Mouse (Mus musculus) forebrain, embryonic 14.5 days (tissue): ENCODE data around the gene Tlx2. TPM values are rescaled to one million over a fixed set of nuclear protein-coding genes. Genes with fewer than 3 reads are reported as not detected.

Source experiments
- ATAC-seq: fragments of 200-750 bp; cut with Nextera tagmentation; 2 replicates; pipeline ENCODE4 v1.8.0; 2017; ENCODE audit warnings: mild to moderate bottlenecking, moderate library complexity
- DNase-seq: peaks from one replicate; pipeline ENCODE4 v3.0.0-alpha.2; 2015; ENCODE audit warnings: low spot score
- H3K27ac ChIP-seq: fragments of 300-500 bp; sonication (generic); 2 replicates; pipeline ENCODE4 v1.5.1; 2014; ENCODE audit warnings: low read depth, mild to moderate bottlenecking, control low read depth, low read length, moderate library complexity
- H3K27me3 ChIP-seq: fragments of 300-500 bp; sonication (generic); replicated peaks from 2 replicates; pipeline ENCODE4 v1.6.1; 2014; ENCODE audit warnings: low read length, control low read depth, mixed read lengths; ENCODE audit not compliant: control insufficient read depth, insufficient read depth
- H3K36me3 ChIP-seq: fragments of 300-500 bp; sonication (generic); 2 replicates; pipeline ENCODE4 v1.6.1; 2014; ENCODE audit warnings: low read length, control low read depth; ENCODE audit not compliant: control insufficient read depth, insufficient read depth
- H3K4me1 ChIP-seq: fragments of 300-500 bp; sonication (generic); 2 replicates; pipeline ENCODE4 v1.6.1; 2014; ENCODE audit warnings: antibody characterized with exemption, low read length, control low read depth; ENCODE audit not compliant: control insufficient read depth, insufficient read depth
- H3K4me2 ChIP-seq: fragments of 300-500 bp; sonication (generic); 2 replicates; pipeline ENCODE4 v1.6.1; 2014; ENCODE audit warnings: mild to moderate bottlenecking, control low read depth, low read length
- H3K4me3 ChIP-seq: fragments of 300-500 bp; sonication (generic); 2 replicates; pipeline ENCODE4 v1.5.1; 2014; ENCODE audit warnings: low read depth, low read length, control low read depth
- H3K9ac ChIP-seq: fragments of 300-500 bp; sonication (generic); 2 replicates; pipeline ENCODE4 v1.6.1; 2014; ENCODE audit warnings: mild to moderate bottlenecking, low read length, control low read depth, moderate library complexity
- H3K9me3 ChIP-seq: fragments of 300-500 bp; sonication (generic); replicated peaks from 2 replicates; pipeline ENCODE4 v1.6.1; 2016; ENCODE audit warnings: low read length, control low read depth, mixed read lengths; ENCODE audit not compliant: control insufficient read depth
- WGBS: fragments of 180-500 bp; shearing (Covaris S2); extraction: QIAGEN DNeasy Blood & Tissue Kit; methylation state at CpG from one replicate; pipeline ENCODE4 v1.1.7; 2014; 5-methylcytosine and 5-hydroxymethylcytosine counted together
- polyA plus RNA-seq: library from polyadenylated mRNA; unstranded; fragments of >200 nt; fragmentation: Nextera tagmentation; extraction: Ambion mirVana; gene quantifications from 2 replicates; pipeline ENCODE4 v1.2.1, GENCODE M21; 2014

Gene Tlx2
- polyA plus RNA-seq, 1 experiment from 2014 or later, result not detected

DNA sequence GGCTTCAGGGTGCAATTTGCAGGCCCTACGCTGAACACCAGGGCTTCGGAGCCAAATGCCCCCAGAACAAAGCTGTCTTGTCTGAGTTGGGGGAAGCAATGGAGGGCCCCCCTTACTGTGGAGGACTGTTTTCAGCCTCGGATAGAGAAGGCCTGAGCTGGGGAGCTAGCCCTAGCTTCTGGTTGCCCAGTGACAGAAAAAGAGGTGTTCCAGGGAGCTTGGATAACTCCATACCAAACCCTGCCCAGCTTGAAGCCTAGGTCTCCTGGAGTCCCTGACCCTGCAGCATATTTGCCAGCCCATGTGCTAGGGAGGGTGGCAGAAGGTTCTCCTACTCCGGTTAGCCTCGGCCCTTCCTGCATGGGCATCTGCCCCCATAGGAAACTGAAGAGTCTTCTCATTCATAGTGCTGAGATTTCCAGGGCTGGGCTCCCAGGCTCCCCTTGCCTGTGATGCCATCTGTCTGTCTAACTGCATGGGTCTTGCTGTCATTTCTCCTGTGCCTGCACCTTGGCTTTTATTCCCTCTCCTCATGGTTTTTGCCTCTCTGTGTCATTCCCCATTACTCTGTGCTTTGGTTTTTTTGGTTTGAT lies 35.5 kb downstream of the Tlx2 start:
- ATAC-seq (no peak), DNase-seq (no peak)
- 26% methylated on average over 5 of the region's 5 CpGs for WGBS
- Histone ChIP-seq H3K27me3 (peaks cover 11% of the 10 kb centered on the region), H3K4me1 (peaks cover 10% of the 10 kb centered on the region; the same call in 1 of the 2 replicates), H3K4me2 (peak overlapping the region; percentile 85), H3K36me3 (no peaks in the 10 kb centered on the region), H3K9ac (no peak overlapping the region), H3K4me3 (peak overlapping the region; percentile 49), H3K27ac (no peak overlapping the region; the same call in 1 of the 2 replicates), H3K9me3 (no peaks in the 10 kb centered on the region)

DNA sequence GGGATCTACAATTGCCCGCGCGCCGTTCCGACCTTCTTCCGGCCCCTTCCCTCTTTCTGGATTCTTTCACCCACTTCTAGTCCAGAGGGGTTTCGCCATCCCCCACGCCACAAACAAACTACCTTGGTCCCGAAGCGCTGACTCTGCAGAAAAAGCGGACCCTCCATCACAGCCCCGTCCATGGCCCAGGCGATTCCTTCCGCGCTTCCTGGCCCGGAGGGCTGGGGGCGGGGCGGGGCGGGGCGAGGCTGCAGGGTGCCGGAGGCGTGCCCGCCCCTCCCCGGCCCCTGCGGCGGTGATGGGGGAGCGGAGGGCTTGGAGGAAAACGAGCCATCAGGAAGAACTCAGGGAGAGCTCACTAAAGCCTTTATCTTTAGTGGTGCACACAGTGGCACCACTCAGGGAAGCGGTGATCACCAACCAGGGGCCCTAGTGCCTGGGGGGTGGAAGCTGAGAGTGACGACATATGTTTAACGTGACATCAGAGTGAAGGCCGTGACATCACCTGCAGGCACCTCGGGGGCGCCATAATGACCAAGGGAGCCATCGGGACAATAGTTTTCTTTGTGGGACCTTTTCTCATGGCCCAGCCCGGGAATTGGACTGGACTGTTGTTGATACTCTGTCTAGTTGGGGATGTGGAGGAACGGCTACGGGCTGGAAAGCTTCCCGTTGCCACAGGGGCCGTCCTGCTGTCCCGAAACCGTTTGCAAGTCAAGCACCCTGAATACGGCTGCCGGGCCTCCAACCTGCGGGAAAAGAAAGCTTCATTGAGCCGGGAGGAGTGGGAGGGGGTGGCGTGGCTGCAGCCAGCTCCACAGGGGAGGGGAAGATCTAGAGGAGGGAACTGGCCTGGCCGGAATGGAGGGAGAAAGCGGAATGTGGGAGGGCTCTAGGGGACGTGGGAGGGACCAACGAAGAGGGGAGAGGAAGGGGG lies 36.6 kb downstream of the Tlx2 start, which contains the start of the genes Dok1 and Loxl3:
Dok1 (minus strand) TSS at position 223 of the 937 bp plus-strand sequence.
Loxl3 (plus strand) TSS at position 925 of the 937 bp plus-strand sequence.
- H3K9ac ChIP-seq, result peak within 1 kb of the TSS; percentile 61
- H3K27me3 ChIP-seq, result peaks cover 11% of the 10 kb centered on the region
- DNase-seq (peak; percentile 70), ATAC-seq (peak; percentile 80)
- peak within 1 kb of the TSS; percentile 11; the same call in 1 of the 2 replicates for H3K27ac ChIP-seq
- peak within 1 kb of the TSS; percentile 85 for H3K4me2 ChIP-seq
- no peaks in the 10 kb centered on the region for H3K36me3 ChIP-seq
- WGBS, result under 1% methylated on average over 49 of the region's 51 CpGs
- peak within 1 kb of the TSS; percentile 49 for H3K4me3 ChIP-seq
- peaks cover 10% of the 10 kb centered on the region; the same call in 1 of the 2 replicates for H3K4me1 ChIP-seq
- H3K9me3 ChIP-seq, result no peaks in the 10 kb centered on the region

DNA sequence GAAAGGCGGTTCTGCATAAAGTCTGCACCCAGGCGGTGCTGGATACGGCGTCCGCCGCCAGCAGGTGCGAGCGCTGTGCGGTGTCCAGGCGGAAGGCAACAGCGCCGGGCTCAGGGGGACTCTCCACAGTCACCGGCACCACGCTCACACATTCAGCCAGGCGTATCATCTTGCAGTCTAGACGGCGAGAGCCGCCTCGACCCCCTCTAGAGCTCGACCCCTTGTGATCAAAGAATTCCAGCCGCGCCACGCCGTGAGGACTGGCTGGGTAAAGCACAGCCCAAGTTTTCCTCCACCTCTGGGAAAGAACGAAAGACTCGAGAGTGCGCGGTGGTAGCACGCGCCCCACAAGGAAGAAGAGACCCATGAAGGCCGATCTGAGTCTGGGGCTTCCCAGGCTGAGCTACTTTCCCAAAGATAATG lies 37.3 kb downstream of the Tlx2 start:
- 0 out of 2 replicates have a peak overlapping the region, but pooled peaks have one; percentile 11 for H3K27ac ChIP-seq
- WGBS, result under 1% methylated on average over 31 of the region's 31 CpGs
- peaks cover 11% of the 10 kb centered on the region for H3K27me3 ChIP-seq
- ATAC-seq (peak; percentile 46), DNase-seq (peak; percentile 42)
- peak overlapping the region; percentile 49 for H3K4me3 ChIP-seq
- no peaks in the 10 kb centered on the region for H3K36me3 ChIP-seq
- H3K4me2 ChIP-seq, result peak overlapping the region; percentile 85
- peak overlapping the region; percentile 61 for H3K9ac ChIP-seq
- peaks cover 10% of the 10 kb centered on the region; the same call in 1 of the 2 replicates for H3K4me1 ChIP-seq
- no peaks in the 10 kb centered on the region for H3K9me3 ChIP-seq

DNA sequence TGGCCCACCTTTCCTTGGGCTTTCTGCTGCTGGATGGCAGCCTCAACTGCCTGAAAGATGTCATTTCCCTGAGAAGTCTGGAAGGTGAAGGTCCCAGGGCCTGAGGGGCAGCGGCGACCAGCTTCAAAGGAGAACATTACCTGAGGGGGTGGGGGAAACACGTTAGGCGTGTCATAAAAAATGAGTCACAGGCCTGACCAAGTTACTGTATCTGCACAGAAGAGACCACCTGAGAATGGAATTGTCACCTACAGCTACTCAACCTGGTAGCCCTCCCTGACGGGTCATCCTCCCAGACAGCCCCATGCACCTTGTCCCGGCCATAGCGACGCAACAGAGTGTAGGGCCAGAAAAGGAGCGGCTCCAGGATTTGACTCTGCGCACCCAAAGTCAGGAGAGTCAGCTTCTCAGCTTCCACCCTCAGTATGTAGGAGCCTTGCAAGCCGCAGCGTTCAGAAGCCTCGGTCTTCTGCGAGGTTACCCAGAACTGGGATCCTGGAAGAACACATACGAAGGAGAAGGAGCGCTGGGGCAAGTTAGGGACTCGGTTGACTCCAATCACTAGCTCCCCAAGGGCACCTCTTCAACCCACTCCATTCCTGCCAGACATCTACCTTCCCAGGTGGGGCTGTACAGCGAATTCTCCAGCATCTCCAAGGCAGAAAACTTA lies 38.0 kb downstream of the Tlx2 start:
- H3K27ac ChIP-seq, result no peak overlapping the region
- peaks cover 10% of the 10 kb centered on the region; the same call in 1 of the 2 replicates for H3K4me1 ChIP-seq
- no peaks in the 10 kb centered on the region for H3K36me3 ChIP-seq
- H3K9me3 ChIP-seq, result no peaks in the 10 kb centered on the region
- WGBS, result 24% methylated on average over 18 of the region's 18 CpGs
- no peak for DNase-seq
- H3K4me2 ChIP-seq, result peak overlapping the region; percentile 85
- no peak for ATAC-seq
- peaks cover 11% of the 10 kb centered on the region for H3K27me3 ChIP-seq
- peak overlapping the region; percentile 61 for H3K9ac ChIP-seq
- H3K4me3 ChIP-seq, result peak overlapping the region; percentile 49

DNA sequence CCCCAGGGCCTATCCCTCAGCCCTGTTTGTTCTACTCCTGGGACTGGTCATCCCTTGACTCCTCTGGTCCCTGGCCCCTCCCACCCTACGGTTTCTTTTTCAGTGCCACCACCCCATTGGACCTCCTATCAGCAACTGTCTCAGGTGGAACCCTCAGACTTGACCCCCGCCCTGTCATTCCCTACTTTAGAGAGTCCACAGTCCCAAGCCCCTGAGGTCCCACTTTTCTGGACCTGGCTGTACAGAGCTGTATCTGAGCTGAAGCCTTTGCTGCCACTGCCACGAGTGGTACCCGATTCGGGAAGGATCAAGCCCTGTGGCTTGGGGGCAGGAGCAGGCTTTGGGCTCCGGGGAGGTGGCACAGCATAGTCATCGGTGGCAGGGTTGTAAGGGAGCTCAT lies 39.0 kb downstream of the Tlx2 start:
- ATAC-seq (no peak), DNase-seq (no peak)
- H3K36me3 ChIP-seq, result no peaks in the 10 kb centered on the region
- no peak overlapping the region for H3K4me3 ChIP-seq
- 59% methylated on average over 7 of the region's 7 CpGs for WGBS
- no peak overlapping the region for H3K4me2 ChIP-seq
- H3K4me1 ChIP-seq, result peaks cover 10% of the 10 kb centered on the region; the same call in 1 of the 2 replicates
- H3K27ac ChIP-seq, result no peak overlapping the region
- peaks cover 11% of the 10 kb centered on the region for H3K27me3 ChIP-seq
- H3K9ac ChIP-seq, result no peak overlapping the region
- H3K9me3 ChIP-seq, result no peaks in the 10 kb centered on the region

DNA sequence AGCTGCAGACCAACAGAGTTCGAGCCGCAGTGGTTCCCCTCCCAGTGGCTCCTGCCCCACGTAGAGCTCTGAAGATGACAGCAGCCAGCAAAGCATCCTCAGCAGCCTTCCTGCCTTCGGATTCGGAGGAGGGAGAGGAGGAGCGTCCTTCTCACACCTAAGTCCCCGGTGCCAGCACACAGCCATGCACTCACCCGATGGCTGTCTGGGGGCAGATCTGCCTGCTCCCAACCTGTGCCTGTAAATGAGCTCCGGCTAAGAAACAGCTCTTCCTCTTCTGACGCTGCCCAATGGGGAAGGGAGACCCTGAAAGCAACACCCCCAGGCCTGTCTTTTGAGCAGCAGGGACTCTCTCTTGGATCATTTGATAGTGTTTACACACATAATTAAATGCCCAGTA lies 40.3 kb downstream of the Tlx2 start:
- Histone ChIP-seq H3K27me3 (peaks cover 11% of the 10 kb centered on the region), H3K9ac (no peak overlapping the region), H3K4me1 (peaks cover 10% of the 10 kb centered on the region; the same call in 1 of the 2 replicates), H3K9me3 (no peaks in the 10 kb centered on the region), H3K4me3 (no peak overlapping the region), H3K27ac (no peak overlapping the region), H3K36me3 (no peaks in the 10 kb centered on the region), H3K4me2 (no peak overlapping the region)
- 20% methylated on average over 10 of the region's 10 CpGs for WGBS
- DNase-seq (no peak), ATAC-seq (no peak)

DNA sequence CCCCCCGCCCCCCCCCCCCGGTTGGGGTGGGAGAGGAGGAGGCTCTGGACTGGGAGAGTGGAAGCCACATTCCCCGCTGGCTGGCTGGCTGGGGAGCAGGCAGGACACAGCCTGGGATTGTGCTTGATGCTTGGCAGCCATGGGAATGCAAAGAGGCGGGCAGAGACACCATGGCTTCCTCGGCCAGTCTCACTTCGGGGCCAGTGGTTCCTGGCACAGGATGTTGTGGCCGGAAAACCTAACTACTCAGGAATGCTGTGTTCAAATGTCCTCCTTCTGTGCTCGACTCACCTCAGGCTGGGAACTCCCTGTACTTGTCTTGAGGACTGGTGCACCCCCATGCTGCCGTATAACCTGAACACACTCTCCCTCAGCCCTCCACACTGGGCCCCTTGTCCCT lies 42.4 kb downstream of the Tlx2 start:
- Histone ChIP-seq H3K9ac (no peak overlapping the region), H3K36me3 (no peaks in the 10 kb centered on the region), H3K4me3 (no peak overlapping the region), H3K4me2 (no peak overlapping the region), H3K27me3 (peaks cover 8% of the 10 kb centered on the region), H3K9me3 (no peaks in the 10 kb centered on the region), H3K27ac (no peak overlapping the region), H3K4me1 (0 out of 2 replicates have a peak, but pooled peaks cover 3% of the 10 kb centered on the region)
- 57% methylated on average over 7 of the region's 9 CpGs for WGBS
- ATAC-seq (no peak), DNase-seq (no peak)

DNA sequence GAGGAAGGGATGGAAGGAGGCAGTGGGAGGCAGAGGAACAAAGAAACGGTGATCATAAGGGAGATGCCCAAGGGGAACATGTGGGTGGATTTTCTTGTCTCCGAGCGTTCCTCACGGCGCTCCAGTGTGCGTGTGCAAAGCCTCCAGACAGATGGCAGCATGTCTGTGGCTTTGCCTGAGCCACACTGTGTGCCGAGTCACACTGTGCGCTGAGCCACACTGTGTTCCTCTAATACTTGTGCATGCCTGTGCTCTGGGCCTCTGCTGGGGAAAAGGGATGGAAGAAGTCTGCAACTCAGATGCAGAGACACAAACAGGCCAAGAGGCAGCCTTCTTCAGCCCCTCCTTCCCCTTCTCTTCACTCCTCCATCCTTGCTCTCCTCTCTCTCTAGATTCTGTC lies 42.8 kb downstream of the Tlx2 start:
- Histone ChIP-seq H3K4me2 (no peak overlapping the region), H3K27ac (no peak overlapping the region), H3K4me1 (0 out of 2 replicates have a peak, but pooled peaks cover under 1% of the 10 kb centered on the region), H3K9ac (no peak overlapping the region), H3K36me3 (no peaks in the 10 kb centered on the region), H3K4me3 (no peak overlapping the region), H3K9me3 (no peaks in the 10 kb centered on the region), H3K27me3 (peaks cover 7% of the 10 kb centered on the region)
- DNase-seq (no peak), ATAC-seq (no peak)
- 69% methylated on average over 8 of the region's 8 CpGs for WGBS
